Mouse (Mus musculus): ENCODE measurements around the gene Stat3. TPM values are rescaled to one million over a fixed set of nuclear protein-coding genes. Genes with fewer than 3 reads are reported as not detected.

Stat3 gene
- 25.6 and 33.3 TPM in 2 replicates for polyA plus RNA-seq (2014; fragmentation: Nextera tagmentation; extraction: Ambion mirVana)

DNA sequence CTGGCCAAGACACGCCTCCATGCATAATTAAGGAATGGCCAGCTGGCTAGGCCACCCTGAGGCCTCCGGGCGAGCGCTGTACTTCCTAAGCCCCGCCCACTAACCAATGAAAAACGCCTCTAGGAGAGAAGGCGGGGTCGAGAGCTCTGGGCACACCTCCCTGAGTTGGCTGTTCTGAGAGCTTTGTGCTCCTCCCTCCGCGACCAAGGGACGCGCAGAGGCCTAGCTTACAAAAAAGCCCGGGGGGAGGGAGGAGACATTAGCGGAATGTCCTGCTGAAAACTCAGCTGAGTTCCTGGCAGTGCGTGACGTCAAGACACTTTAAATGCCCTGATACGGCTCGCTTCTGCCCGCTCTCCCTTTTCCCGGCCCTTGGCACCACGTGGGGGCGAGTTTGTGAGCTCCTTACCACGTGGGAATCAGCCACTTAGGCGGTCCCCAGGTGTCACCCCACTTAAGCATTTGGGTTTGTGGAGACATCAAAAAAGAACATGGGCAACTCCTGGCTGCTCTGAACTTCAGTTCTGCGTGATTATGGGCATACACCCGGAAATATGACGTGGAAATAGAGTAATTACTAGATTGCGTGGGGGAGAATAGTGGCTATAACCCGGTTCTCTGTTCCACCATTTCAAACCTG lies at the start of gene Stat3:
TSS of gene Stat3 (minus strand) at position 29 of the 640 bp plus-strand sequence.
- H3K9me3 ChIP-seq (ENCODE audit: control insufficient read depth, low read length), result no peaks in the 10 kb centered on the region
- H3K27me3 ChIP-seq (ENCODE audit: control insufficient read depth, insufficient read depth, low read length), result no peaks in the 10 kb centered on the region
- DNase-seq (ENCODE audit: low spot score) (peak; percentile 100), ATAC-seq (ENCODE audit: low FRiP score) (peak; percentile 100)
- H3K4me1 ChIP-seq (replicated peaks; ENCODE audit: control insufficient read depth, insufficient read depth, low read length), result no peaks in the 10 kb centered on the region
- H3K36me3 ChIP-seq (ENCODE audit: control insufficient read depth, insufficient read depth, low read length), result no peaks in the 10 kb centered on the region
- under 1% methylated on average over 29 of the region's 29 CpGs for WGBS
- peak within 1 kb of the TSS; percentile 79 for H3K9ac ChIP-seq (ENCODE audit: low read depth, low read length)
- H3K4me2 ChIP-seq (replicated peaks; ENCODE audit: low read depth, low read length), result peak within 1 kb of the TSS; percentile 78
- peak within 1 kb of the TSS; percentile 86 for H3K4me3 ChIP-seq (ENCODE audit: low read depth, low read length)
- peak within 1 kb of the TSS; percentile 71; the same call in 1 of the 2 replicates for H3K27ac ChIP-seq (ENCODE audit: low read depth, low read length)

DNA sequence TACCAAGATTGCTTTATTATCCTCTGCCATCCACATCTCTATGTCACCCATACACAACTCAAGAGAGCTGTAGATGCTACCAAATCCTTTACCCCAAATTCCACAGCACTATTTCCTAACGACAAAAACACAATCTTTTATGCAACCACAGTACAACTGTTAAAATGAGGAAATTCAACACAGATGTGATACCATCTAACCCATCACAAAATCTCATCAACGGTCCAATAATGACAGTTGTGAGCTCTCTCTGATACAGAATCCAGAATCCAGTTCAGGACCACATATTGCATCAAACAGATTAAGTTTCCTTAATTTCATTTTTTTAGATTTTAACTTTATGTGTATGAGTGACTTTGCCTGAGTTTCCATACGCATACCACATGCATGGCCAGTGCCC lies 49.3 kb upstream of the Stat3 start:
- H3K4me2 ChIP-seq (replicated peaks; ENCODE audit: low read depth, low read length), result no peak overlapping the region
- 86% methylated on average over 3 of the region's 3 CpGs for WGBS

GRCm38 (mm10) chr11:100985607-100986006 lies 46.3 kb upstream of the Stat3 start:
- no peak for DNase-seq (ENCODE audit: low spot score)
- 51% methylated on average over 3 of the region's 3 CpGs for WGBS
- H3K27ac ChIP-seq (ENCODE audit: low read depth, low read length), result no peak overlapping the region

More for the DNA sequence above, 49.3 kb upstream of the Stat3 start:
- Histone ChIP-seq H3K36me3 (ENCODE audit: control insufficient read depth, insufficient read depth, low read length) (no peaks in the 10 kb centered on the region), H3K4me1 (replicated peaks; ENCODE audit: control insufficient read depth, insufficient read depth, low read length) (no peaks in the 10 kb centered on the region), H3K4me3 (ENCODE audit: low read depth, low read length) (no peak overlapping the region), H3K9me3 (ENCODE audit: control insufficient read depth, low read length) (no peaks in the 10 kb centered on the region), H3K9ac (ENCODE audit: low read depth, low read length) (no peak overlapping the region), H3K27me3 (ENCODE audit: control insufficient read depth, insufficient read depth, low read length) (no peaks in the 10 kb centered on the region), H3K27ac (ENCODE audit: low read depth, low read length) (no peak overlapping the region)
- DNase-seq (ENCODE audit: low spot score), result no peak
- no peak for ATAC-seq (ENCODE audit: low FRiP score)

GRCm38 (mm10) chr11:100983778-100984131 lies 44.4 kb upstream of the Stat3 start:
- 81% methylated on average over 7 of the region's 7 CpGs for WGBS
- H3K27ac ChIP-seq (ENCODE audit: low read depth, low read length), result no peak overlapping the region
- no peaks in the 10 kb centered on the region for H3K36me3 ChIP-seq (ENCODE audit: control insufficient read depth, insufficient read depth, low read length)
- H3K27me3 ChIP-seq (ENCODE audit: control insufficient read depth, insufficient read depth, low read length), result peaks cover 3% of the 10 kb centered on the region; the same call in 1 of the 2 replicates
- H3K4me2 ChIP-seq (replicated peaks; ENCODE audit: low read depth, low read length), result no peak overlapping the region
- H3K9ac ChIP-seq (ENCODE audit: low read depth, low read length), result no peak overlapping the region
- H3K9me3 ChIP-seq (ENCODE audit: control insufficient read depth, low read length), result no peaks in the 10 kb centered on the region
- H3K4me1 ChIP-seq (replicated peaks; ENCODE audit: control insufficient read depth, insufficient read depth, low read length), result no peaks in the 10 kb centered on the region
- no peak overlapping the region for H3K4me3 ChIP-seq (ENCODE audit: low read depth, low read length)
- ATAC-seq (ENCODE audit: low FRiP score) (no peak), DNase-seq (ENCODE audit: low spot score) (no peak)

More at GRCm38 (mm10) chr11:100985607-100986006, 46.3 kb upstream of the Stat3 start:
- H3K4me2 ChIP-seq (replicated peaks; ENCODE audit: low read depth, low read length), result no peak overlapping the region
- no peaks in the 10 kb centered on the region for H3K36me3 ChIP-seq (ENCODE audit: control insufficient read depth, insufficient read depth, low read length)
- H3K4me1 ChIP-seq (replicated peaks; ENCODE audit: control insufficient read depth, insufficient read depth, low read length), result no peaks in the 10 kb centered on the region
- no peak overlapping the region for H3K9ac ChIP-seq (ENCODE audit: low read depth, low read length)
- H3K4me3 ChIP-seq (ENCODE audit: low read depth, low read length), result no peak overlapping the region
- ATAC-seq (ENCODE audit: low FRiP score), result no peak
- H3K27me3 ChIP-seq (ENCODE audit: control insufficient read depth, insufficient read depth, low read length), result peaks cover 3% of the 10 kb centered on the region; the same call in 1 of the 2 replicates
- H3K9me3 ChIP-seq (ENCODE audit: control insufficient read depth, low read length), result no peaks in the 10 kb centered on the region

- Histone ChIP-seq H3K36me3 (ENCODE audit: control insufficient read depth, insufficient read depth, low read length) (no peaks in the 10 kb centered on the region), H3K4me2 (replicated peaks; ENCODE audit: low read depth, low read length) (peak overlapping the region; percentile 45), H3K4me1 (replicated peaks; ENCODE audit: control insufficient read depth, insufficient read depth, low read length) (no peaks in the 10 kb centered on the region), H3K9ac (ENCODE audit: low read depth, low read length) (no peak overlapping the region), H3K4me3 (ENCODE audit: low read depth, low read length) (no peak overlapping the region), H3K27ac (ENCODE audit: low read depth, low read length) (no peak overlapping the region), H3K9me3 (ENCODE audit: control insufficient read depth, low read length) (no peaks in the 10 kb centered on the region), H3K27me3 (ENCODE audit: control insufficient read depth, insufficient read depth, low read length) (peaks cover 3% of the 10 kb centered on the region; the same call in 1 of the 2 replicates)
- WGBS, result 4% methylated on average over 20 of the region's 20 CpGs
- DNase-seq (ENCODE audit: low spot score), result peak; percentile 96
- ATAC-seq (ENCODE audit: low FRiP score), result no peak; the same call in 1 of the 2 replicates
Observed at GRCm38 (mm10) chr11:100983125-100983777, 43.9 kb upstream of the Stat3 start.

DNA sequence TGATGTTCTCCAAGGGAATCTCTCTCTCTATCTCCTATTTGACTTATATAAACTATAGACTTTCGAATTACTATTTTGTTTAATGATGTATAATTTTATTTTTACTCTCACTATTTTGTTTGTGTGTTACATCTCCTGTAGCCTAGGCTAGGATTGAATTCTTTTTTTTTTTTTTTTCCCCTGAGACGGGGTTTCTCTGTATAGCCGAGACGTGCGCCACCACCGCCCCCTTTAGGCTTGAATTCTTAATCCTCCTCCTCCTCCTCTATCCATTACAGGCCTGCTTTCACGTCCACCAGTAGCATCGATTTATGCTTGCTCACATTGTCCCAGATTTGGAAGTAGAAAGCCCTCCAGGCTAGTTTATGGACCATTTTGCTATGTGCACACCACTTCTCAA lies 42.7 kb upstream of the Stat3 start:
- ATAC-seq (ENCODE audit: low FRiP score) (no peak), DNase-seq (ENCODE audit: low spot score) (no peak)
- H3K9me3 ChIP-seq (ENCODE audit: control insufficient read depth, low read length), result no peaks in the 10 kb centered on the region
- H3K27ac ChIP-seq (ENCODE audit: low read depth, low read length), result no peak overlapping the region
- no peaks in the 10 kb centered on the region for H3K4me1 ChIP-seq (replicated peaks; ENCODE audit: control insufficient read depth, insufficient read depth, low read length)
- no peak overlapping the region for H3K9ac ChIP-seq (ENCODE audit: low read depth, low read length)
- WGBS, result 14% methylated on average over 8 of the region's 8 CpGs
- H3K36me3 ChIP-seq (ENCODE audit: control insufficient read depth, insufficient read depth, low read length), result no peaks in the 10 kb centered on the region
- no peak overlapping the region for H3K4me2 ChIP-seq (replicated peaks; ENCODE audit: low read depth, low read length)
- peaks cover 3% of the 10 kb centered on the region; the same call in 1 of the 2 replicates for H3K27me3 ChIP-seq (ENCODE audit: control insufficient read depth, insufficient read depth, low read length)
- H3K4me3 ChIP-seq (ENCODE audit: low read depth, low read length), result no peak overlapping the region

GRCm38 (mm10) chr11:100981236-100981635 lies 41.9 kb upstream of the Stat3 start:
- DNase-seq (ENCODE audit: low spot score), result no peak
- no peaks in the 10 kb centered on the region for H3K9me3 ChIP-seq (ENCODE audit: control insufficient read depth, low read length)
- H3K4me3 ChIP-seq (ENCODE audit: low read depth, low read length), result no peak overlapping the region
- no peak for ATAC-seq (ENCODE audit: low FRiP score)
- H3K36me3 ChIP-seq (ENCODE audit: control insufficient read depth, insufficient read depth, low read length), result no peaks in the 10 kb centered on the region
- no peaks in the 10 kb centered on the region for H3K4me1 ChIP-seq (replicated peaks; ENCODE audit: control insufficient read depth, insufficient read depth, low read length)
- WGBS, result 71% methylated on average over 3 of the region's 3 CpGs
- no peak overlapping the region for H3K27ac ChIP-seq (ENCODE audit: low read depth, low read length)
- H3K27me3 ChIP-seq (ENCODE audit: control insufficient read depth, insufficient read depth, low read length), result peaks cover 3% of the 10 kb centered on the region; the same call in 1 of the 2 replicates
- no peak overlapping the region for H3K9ac ChIP-seq (ENCODE audit: low read depth, low read length)
- no peak overlapping the region for H3K4me2 ChIP-seq (replicated peaks; ENCODE audit: low read depth, low read length)

DNA sequence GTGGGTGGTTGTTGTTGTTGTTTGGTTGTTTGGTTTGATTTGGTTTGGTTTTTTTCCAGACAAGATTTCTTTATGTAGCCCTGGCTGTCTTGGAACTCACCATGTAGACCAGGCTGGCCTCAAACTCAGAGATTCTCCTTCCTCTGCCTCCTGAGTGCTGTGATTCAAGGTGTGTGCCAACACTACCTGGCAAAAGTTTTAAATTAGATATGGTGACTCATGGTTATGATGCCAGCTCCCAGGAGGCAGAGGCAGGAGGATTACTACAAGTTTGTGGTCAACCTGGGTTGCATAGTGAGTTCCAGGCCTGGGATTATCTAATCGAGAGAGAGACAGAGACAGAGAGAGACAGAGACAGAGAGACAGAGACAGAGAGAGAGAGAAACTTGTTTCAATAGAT lies 41.1 kb upstream of the Stat3 start:
- no peak overlapping the region for H3K4me2 ChIP-seq (replicated peaks; ENCODE audit: low read depth, low read length)
- H3K36me3 ChIP-seq (ENCODE audit: control insufficient read depth, insufficient read depth, low read length), result no peaks in the 10 kb centered on the region
- WGBS, result 70% methylated on average over 1 of the region's 1 CpGs

GRCm38 (mm10) chr11:100979887-100980286 lies 40.5 kb upstream of the Stat3 start:
- Histone ChIP-seq H3K4me3 (ENCODE audit: low read depth, low read length) (no peak overlapping the region), H3K27ac (ENCODE audit: low read depth, low read length) (no peak overlapping the region), H3K27me3 (ENCODE audit: control insufficient read depth, insufficient read depth, low read length) (peaks cover 3% of the 10 kb centered on the region; the same call in 1 of the 2 replicates), H3K9me3 (ENCODE audit: control insufficient read depth, low read length) (no peaks in the 10 kb centered on the region), H3K4me2 (replicated peaks; ENCODE audit: low read depth, low read length) (no peak overlapping the region), H3K4me1 (replicated peaks; ENCODE audit: control insufficient read depth, insufficient read depth, low read length) (no peaks in the 10 kb centered on the region), H3K36me3 (ENCODE audit: control insufficient read depth, insufficient read depth, low read length) (no peaks in the 10 kb centered on the region), H3K9ac (ENCODE audit: low read depth, low read length) (no peak overlapping the region)
- no peak for ATAC-seq (ENCODE audit: low FRiP score)
- DNase-seq (ENCODE audit: low spot score), result no peak
- 72% methylated on average over 8 of the region's 8 CpGs for WGBS

More for the DNA sequence above, 41.1 kb upstream of the Stat3 start:
- H3K4me1 ChIP-seq (replicated peaks; ENCODE audit: control insufficient read depth, insufficient read depth, low read length), result no peaks in the 10 kb centered on the region
- H3K4me3 ChIP-seq (ENCODE audit: low read depth, low read length), result no peak overlapping the region
- ATAC-seq (ENCODE audit: low FRiP score) (no peak), DNase-seq (ENCODE audit: low spot score) (no peak)
- H3K27ac ChIP-seq (ENCODE audit: low read depth, low read length), result no peak overlapping the region
- H3K27me3 ChIP-seq (ENCODE audit: control insufficient read depth, insufficient read depth, low read length), result peaks cover 3% of the 10 kb centered on the region; the same call in 1 of the 2 replicates
- no peaks in the 10 kb centered on the region for H3K9me3 ChIP-seq (ENCODE audit: control insufficient read depth, low read length)
- H3K9ac ChIP-seq (ENCODE audit: low read depth, low read length), result no peak overlapping the region

Data from hindbrain, embryonic 11.5 days (tissue).